Mouse (Mus musculus) lung, embryonic 15.5 days (tissue): ENCODE results near the gene Unkl. TPM values are rescaled to one million over a fixed set of nuclear protein-coding genes. Genes with fewer than 3 reads are reported as not detected.
"Not testable (repeated sequence)": the region's sequence is repeated elsewhere in the genome, so short reads cannot be mapped to it uniquely, and the experiment has no call there.

Experiments
- ATAC-seq: fragments of 200-750 bp; cut with Nextera tagmentation; 2 replicates; pipeline ENCODE4 v1.8.0; 2017; ENCODE audit warnings: moderate number of reproducible peaks, borderline replicate concordance; ENCODE audit not compliant: low FRiP score, low TSS enrichment; ENCODE audit errors: extremely low read depth
- H3K27ac ChIP-seq: fragments of 300-500 bp; sonication (generic); 2 replicates; pipeline ENCODE4 v1.5.1; 2015; ENCODE audit warnings: moderate library complexity, mild to moderate bottlenecking, inconsistent platforms
- H3K27me3 ChIP-seq: fragments of 300-500 bp; sonication (generic); 2 replicates; pipeline ENCODE4 v1.6.1; 2015; ENCODE audit warnings: inconsistent platforms
- H3K36me3 ChIP-seq: fragments of 300-500 bp; sonication (generic); 2 replicates; pipeline ENCODE4 v1.6.1; 2015; ENCODE audit warnings: inconsistent platforms
- H3K4me1 ChIP-seq: fragments of 300-500 bp; sonication (generic); 2 replicates; pipeline ENCODE4 v1.6.1; 2015; ENCODE audit warnings: inconsistent platforms
- H3K4me2 ChIP-seq: fragments of 300-500 bp; sonication (generic); 2 replicates; pipeline ENCODE4 v1.6.1; 2015; ENCODE audit warnings: inconsistent platforms, mild to moderate bottlenecking, moderate library complexity
- H3K4me3 ChIP-seq: fragments of 300-500 bp; sonication (generic); 2 replicates; pipeline ENCODE4 v1.5.1; 2015; ENCODE audit warnings: mild to moderate bottlenecking, inconsistent platforms
- H3K9ac ChIP-seq: fragments of 300-500 bp; sonication (generic); 2 replicates; pipeline ENCODE4 v1.6.1; 2015; ENCODE audit warnings: inconsistent platforms
- H3K9me3 ChIP-seq: fragments of 300-500 bp; sonication (generic); 2 replicates; pipeline ENCODE4 v1.6.1; 2016; ENCODE audit warnings: inconsistent platforms
- WGBS: fragments of 180-500 bp; shearing (Covaris S2); methylation state at CpG from one replicate; pipeline ENCODE4 v1.1.7; 2015; 5-methylcytosine and 5-hydroxymethylcytosine counted together
- polyA plus RNA-seq: library from polyadenylated mRNA; unstranded; fragments of >200 nt; fragmentation: Nextera tagmentation; extraction: Ambion mirVana; gene quantifications from 2 replicates; pipeline ENCODE4 v1.2.1, GENCODE M21; 2015

The Unkl gene
- polyA plus RNA-seq, 1 experiment from 2014 or later = 8.6 TPM

DNA sequence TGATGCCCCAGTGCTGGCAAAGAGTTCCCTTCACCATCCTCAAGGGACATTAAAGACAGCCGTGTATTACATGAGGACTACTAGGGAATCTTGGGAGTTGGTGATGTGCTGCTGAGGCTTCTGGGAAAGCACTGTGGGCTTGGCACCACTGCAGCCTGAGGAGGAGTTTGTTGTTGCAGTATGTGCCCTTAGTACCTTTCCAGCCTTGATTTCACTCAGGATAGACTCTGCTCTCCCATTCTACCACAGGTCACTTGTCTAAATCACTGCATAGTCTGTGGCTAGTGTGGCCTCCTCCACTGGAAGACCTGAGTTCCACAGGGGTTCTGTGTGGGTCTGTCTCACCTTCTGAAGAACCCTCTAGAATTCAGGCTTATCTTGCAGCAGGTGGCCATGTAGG lies 32.5 kb downstream of the Unkl start:
- Histone ChIP-seq H3K9me3 (no peaks in the 10 kb centered on the region), H3K4me1 (no peaks in the 10 kb centered on the region; the same call in 1 of the 2 replicates), H3K9ac (no peak overlapping the region), H3K36me3 (peaks cover 29% of the 10 kb centered on the region), H3K4me3 (no peak overlapping the region), H3K27ac (no peak overlapping the region), H3K27me3 (no peaks in the 10 kb centered on the region), H3K4me2 (no peak overlapping the region)
- WGBS = 78% methylated on average over 1 of the region's 1 CpGs
- ATAC-seq = no peak

- H3K4me1 ChIP-seq = no peaks in the 10 kb centered on the region; the same call in 1 of the 2 replicates
- H3K27me3 ChIP-seq = no peaks in the 10 kb centered on the region
- peaks cover 18% of the 10 kb centered on the region; the same call in 1 of the 2 replicates for H3K36me3 ChIP-seq
- H3K4me3 ChIP-seq = peak overlapping the region; percentile 41
- peak; percentile 85 for ATAC-seq
- H3K27ac ChIP-seq = no peak overlapping the region
- no peaks in the 10 kb centered on the region for H3K9me3 ChIP-seq
- H3K4me2 ChIP-seq = peak overlapping the region; percentile 77
- H3K9ac ChIP-seq = peak overlapping the region; percentile 36; the same call in 1 of the 2 replicates
- 3% methylated on average over 23 of the region's 30 CpGs for WGBS
Measured at GRCm38 (mm10) chr17:25221821-25222503, 33.8 kb downstream of the Unkl start.

DNA sequence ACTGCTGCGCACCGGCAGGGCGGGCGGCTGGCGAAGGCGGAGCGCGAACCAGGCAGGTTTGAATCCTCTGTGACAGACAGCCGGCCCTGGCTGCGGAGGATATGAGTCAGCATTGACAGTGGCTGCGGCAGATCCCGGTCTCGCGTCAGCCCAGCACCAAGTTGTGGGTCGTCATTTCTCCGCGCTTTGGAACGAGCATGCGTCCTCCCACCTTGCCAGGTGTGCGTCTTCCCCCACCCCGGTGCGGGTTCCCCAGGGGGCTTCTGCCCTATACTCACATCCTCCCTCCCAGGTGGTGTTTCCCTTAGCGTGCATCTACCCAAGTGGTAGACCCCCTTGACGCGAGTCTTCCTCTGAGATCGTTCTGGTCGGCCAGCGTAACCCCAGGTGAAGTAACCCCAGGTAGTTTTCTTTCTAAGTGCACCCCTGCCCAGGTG lies 34.3 kb downstream of the Unkl start:
- H3K9ac ChIP-seq, H3K27me3 ChIP-seq, H3K27ac ChIP-seq, H3K9me3 ChIP-seq, H3K4me1 ChIP-seq: not testable (repeated sequence)
- WGBS = 20% methylated on average over 14 of the region's 28 CpGs
- Histone ChIP-seq H3K4me2 (peak overlapping the region; percentile 77), H3K4me3 (peak overlapping the region; percentile 41), H3K36me3 (0 out of 2 replicates have a peak, but pooled peaks cover 17% of the 10 kb centered on the region)
- ATAC-seq = peak; percentile 78

- H3K4me2 ChIP-seq = peak overlapping the region; percentile 77
- no peaks in the 10 kb centered on the region; the same call in 1 of the 2 replicates for H3K4me1 ChIP-seq
- H3K27me3 ChIP-seq = no peaks in the 10 kb centered on the region
- H3K9me3 ChIP-seq = no peaks in the 10 kb centered on the region
- H3K36me3 ChIP-seq = 0 out of 2 replicates have a peak, but pooled peaks cover 12% of the 10 kb centered on the region
- H3K4me3 ChIP-seq = no peak overlapping the region
- WGBS = 46% methylated on average over 6 of the region's 6 CpGs
- no peak for ATAC-seq
- no peak overlapping the region for H3K9ac ChIP-seq
- no peak overlapping the region for H3K27ac ChIP-seq
Measured at GRCm38 (mm10) chr17:25222951-25223601, 34.9 kb downstream of the Unkl start.

GRCm38 (mm10) chr17:25224586-25225222 lies 36.5 kb downstream of the Unkl start:
- H3K9me3 ChIP-seq = no peaks in the 10 kb centered on the region
- H3K27me3 ChIP-seq = no peaks in the 10 kb centered on the region
- ATAC-seq = no peak
- H3K9ac ChIP-seq = no peak overlapping the region
- H3K4me3 ChIP-seq = no peak overlapping the region
- no peak overlapping the region for H3K27ac ChIP-seq
- peaks cover 4% of the 10 kb centered on the region; the same call in 1 of the 2 replicates for H3K36me3 ChIP-seq
- WGBS = 85% methylated on average over 7 of the region's 7 CpGs
- no peak overlapping the region for H3K4me2 ChIP-seq
- H3K4me1 ChIP-seq = no peaks in the 10 kb centered on the region; the same call in 1 of the 2 replicates

DNA sequence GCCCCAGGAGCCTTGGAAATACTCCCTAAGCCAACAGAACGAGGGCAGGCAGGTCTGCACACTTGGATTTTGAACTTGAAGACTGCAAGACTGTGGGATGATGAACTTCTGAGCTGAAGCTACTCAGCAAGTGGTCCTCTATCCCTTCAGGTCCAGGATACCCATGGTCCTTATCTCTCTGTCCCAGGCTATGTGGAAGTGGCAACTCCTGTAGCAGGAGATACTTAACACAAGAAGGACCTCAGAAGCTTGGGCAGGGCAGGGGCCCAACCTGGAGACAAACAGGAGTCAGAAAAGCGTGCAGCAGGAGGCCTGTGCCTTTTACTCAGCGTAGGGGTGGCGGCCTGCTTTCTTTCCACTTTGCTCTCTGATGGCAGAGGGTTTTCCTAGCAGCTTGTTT lies 37.5 kb downstream of the Unkl start:
- no peak for ATAC-seq
- Histone ChIP-seq H3K27me3 (no peaks in the 10 kb centered on the region), H3K4me2 (no peak overlapping the region), H3K4me1 (no peaks in the 10 kb centered on the region; the same call in 1 of the 2 replicates), H3K27ac (no peak overlapping the region), H3K9me3 (no peaks in the 10 kb centered on the region), H3K9ac (no peak overlapping the region), H3K36me3 (peaks cover 9% of the 10 kb centered on the region), H3K4me3 (no peak overlapping the region)
- 80% methylated on average over 4 of the region's 4 CpGs for WGBS

- Histone ChIP-seq H3K4me2 (no peak overlapping the region), H3K4me3 (no peak overlapping the region), H3K27ac (no peak overlapping the region), H3K9ac (no peak overlapping the region), H3K36me3 (peaks cover 16% of the 10 kb centered on the region), H3K9me3 (no peaks in the 10 kb centered on the region), H3K27me3 (no peaks in the 10 kb centered on the region), H3K4me1 (no peaks in the 10 kb centered on the region)
- 77% methylated on average over 5 of the region's 5 CpGs for WGBS
- ATAC-seq = no peak
Measured at GRCm38 (mm10) chr17:25227991-25228390, 39.8 kb downstream of the Unkl start.

- H3K9me3 ChIP-seq, H3K4me3 ChIP-seq, H3K4me1 ChIP-seq, H3K9ac ChIP-seq, ATAC-seq, H3K4me2 ChIP-seq, H3K27ac ChIP-seq, H3K27me3 ChIP-seq: not testable (repeated sequence)
- H3K36me3 ChIP-seq = peaks cover 25% of the 10 kb centered on the region
- WGBS = 52% methylated on average over 17 of the region's 17 CpGs
Measured at GRCm38 (mm10) chr17:25230014-25230655, 41.9 kb downstream of the Unkl start.

DNA sequence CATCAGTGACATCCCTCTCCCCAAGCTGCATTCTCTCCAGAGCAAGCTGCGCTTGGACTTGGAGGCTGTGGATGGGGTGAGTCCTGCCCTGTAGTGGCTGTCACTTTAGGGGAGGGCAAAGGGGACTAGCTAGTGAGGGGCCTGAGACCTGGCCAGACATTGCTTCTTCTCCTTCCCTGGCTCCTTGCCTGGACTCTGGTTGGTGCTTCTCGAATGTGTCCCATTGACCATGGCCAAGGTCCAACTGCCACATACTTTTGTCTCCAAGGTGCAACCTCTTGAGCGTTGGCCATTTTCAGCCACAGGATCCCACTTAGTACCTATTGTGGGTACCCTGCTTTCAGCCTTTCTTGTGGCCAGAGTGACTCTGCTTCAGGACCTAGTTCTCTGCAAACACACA lies 42.5 kb downstream of the Unkl start:
- peaks cover 30% of the 10 kb centered on the region for H3K36me3 ChIP-seq
- H3K27me3 ChIP-seq = no peaks in the 10 kb centered on the region
- H3K9ac ChIP-seq = no peak overlapping the region
- no peak overlapping the region for H3K4me3 ChIP-seq
- 84% methylated on average over 3 of the region's 3 CpGs for WGBS
- H3K4me2 ChIP-seq = no peak overlapping the region
- H3K4me1 ChIP-seq = no peaks in the 10 kb centered on the region
- ATAC-seq = no peak
- no peak overlapping the region for H3K27ac ChIP-seq
- no peaks in the 10 kb centered on the region for H3K9me3 ChIP-seq

GRCm38 (mm10) chr17:25231621-25232020 lies 43.4 kb downstream of the Unkl start:
- not testable (repeated sequence) for H3K9ac ChIP-seq, H3K9me3 ChIP-seq, H3K27ac ChIP-seq, H3K4me2 ChIP-seq, H3K27me3 ChIP-seq, H3K4me1 ChIP-seq, H3K4me3 ChIP-seq
- ATAC-seq = peak; percentile 16; the same call in 1 of the 2 replicates
- 88% methylated on average over 7 of the region's 11 CpGs for WGBS
- H3K36me3 ChIP-seq = peaks cover 33% of the 10 kb centered on the region

- Histone ChIP-seq H3K4me1 (peaks cover 8% of the 10 kb centered on the region), H3K4me2 (no peak overlapping the region), H3K27ac (no peak overlapping the region), H3K9ac (no peak overlapping the region), H3K9me3 (no peaks in the 10 kb centered on the region), H3K36me3 (peaks cover 24% of the 10 kb centered on the region), H3K4me3 (no peak overlapping the region), H3K27me3 (no peaks in the 10 kb centered on the region)
- WGBS = 85% methylated on average over 9 of the region's 9 CpGs
- ATAC-seq = no peak
Measured at GRCm38 (mm10) chr17:25235635-25236034, 47.4 kb downstream of the Unkl start.
